Mouse (Mus musculus): ENCODE data around the gene Olfr1263. TPM values are rescaled to one million over a fixed set of nuclear protein-coding genes. Genes with fewer than 3 reads are reported as not detected.

Gene Olfr1263
- polyA plus RNA-seq (2015; fragmentation: Nextera tagmentation; extraction: Ambion mirVana), result not detected in 2 replicates

GRCm38 (mm10) chr2:90011831-90012230 is at the start of gene Olfr1263:
TSS of gene Olfr1263 (plus strand) at chr2:90012131.
- 44% methylated on average over 2 of the region's 2 CpGs for WGBS (ENCODE audit: insufficient replicate concordance)
- no peaks in the 10 kb centered on the region for H3K4me1 ChIP-seq (replicated peaks)

GRCm38 (mm10) chr2:89974184-89974583 is 37.7 kb upstream of the Olfr1263 start, which contains the start of gene Olfr1260:
TSS of gene Olfr1260 (plus strand) at chr2:89974340.
- Histone ChIP-seq H3K27ac (replicated peaks) (no peak within 1 kb of the TSS), H3K9me3 (replicated peaks) (no peaks in the 10 kb centered on the region), H3K27me3 (no peaks in the 10 kb centered on the region), H3K4me1 (replicated peaks) (no peaks in the 10 kb centered on the region), H3K36me3 (replicated peaks) (no peaks in the 10 kb centered on the region), H3K9ac (no peak within 1 kb of the TSS), H3K4me2 (no peak within 1 kb of the TSS), H3K4me3 (replicated peaks) (no peak within 1 kb of the TSS)
- WGBS (ENCODE audit: insufficient replicate concordance), result 43% methylated on average over 2 of the region's 2 CpGs
- no peak for ATAC-seq (ENCODE audit: insufficient read depth)

More at GRCm38 (mm10) chr2:90011831-90012230, at the start of gene Olfr1263:
- no peak within 1 kb of the TSS for H3K4me3 ChIP-seq (replicated peaks)
- no peak within 1 kb of the TSS for H3K27ac ChIP-seq (replicated peaks)
- no peak within 1 kb of the TSS for H3K4me2 ChIP-seq
- no peaks in the 10 kb centered on the region for H3K36me3 ChIP-seq (replicated peaks)
- no peaks in the 10 kb centered on the region for H3K9me3 ChIP-seq (replicated peaks)
- no peak within 1 kb of the TSS for H3K9ac ChIP-seq
- H3K27me3 ChIP-seq, result no peaks in the 10 kb centered on the region
- ATAC-seq (ENCODE audit: insufficient read depth), result no peak

- no peak overlapping the region for H3K4me3 ChIP-seq (replicated peaks)
- H3K9ac ChIP-seq, result no peak overlapping the region
- H3K4me2 ChIP-seq, result no peak overlapping the region
- 52% methylated on average over 2 of the region's 2 CpGs for WGBS (ENCODE audit: insufficient replicate concordance)
- no peaks in the 10 kb centered on the region for H3K4me1 ChIP-seq (replicated peaks)
- H3K27me3 ChIP-seq, result no peaks in the 10 kb centered on the region
- no peak for ATAC-seq (ENCODE audit: insufficient read depth)
- no peaks in the 10 kb centered on the region for H3K36me3 ChIP-seq (replicated peaks)
- no peak overlapping the region for H3K27ac ChIP-seq (replicated peaks)
- H3K9me3 ChIP-seq (replicated peaks), result no peaks in the 10 kb centered on the region
Measured at GRCm38 (mm10) chr2:89977709-89978108, 34.2 kb upstream of the Olfr1263 start.

- H3K4me1 ChIP-seq (replicated peaks), result no peaks in the 10 kb centered on the region
- no peaks in the 10 kb centered on the region for H3K9me3 ChIP-seq (replicated peaks)
- ATAC-seq (ENCODE audit: insufficient read depth), result no peak
- H3K4me3 ChIP-seq (replicated peaks), result no peak within 1 kb of the TSS
- no peaks in the 10 kb centered on the region for H3K27me3 ChIP-seq
- H3K9ac ChIP-seq, result no peak within 1 kb of the TSS
- H3K4me2 ChIP-seq, result no peak within 1 kb of the TSS
- H3K27ac ChIP-seq (replicated peaks), result no peak within 1 kb of the TSS
- H3K36me3 ChIP-seq (replicated peaks), result no peaks in the 10 kb centered on the region
Measured at GRCm38 (mm10) chr2:89990921-89991320, 21.0 kb upstream of the Olfr1263 start, which contains the start of gene Olfr1261. TSS of gene Olfr1261 (plus strand) at chr2:89991221.

GRCm38 (mm10) chr2:89999845-90000244 is 12.1 kb upstream of the Olfr1263 start, which contains the start of gene Olfr1262:
TSS of gene Olfr1262 (plus strand) at chr2:90000145.
- H3K4me3 ChIP-seq (replicated peaks), result no peak within 1 kb of the TSS
- H3K9ac ChIP-seq, result no peak within 1 kb of the TSS
- no peaks in the 10 kb centered on the region for H3K27me3 ChIP-seq
- ATAC-seq (ENCODE audit: insufficient read depth), result no peak
- H3K4me2 ChIP-seq, result no peak within 1 kb of the TSS
- H3K36me3 ChIP-seq (replicated peaks), result no peaks in the 10 kb centered on the region
- H3K4me1 ChIP-seq (replicated peaks), result no peaks in the 10 kb centered on the region
- H3K27ac ChIP-seq (replicated peaks), result no peak within 1 kb of the TSS
- H3K9me3 ChIP-seq (replicated peaks), result no peaks in the 10 kb centered on the region

GRCm38 (mm10) chr2:90025477-90025876 is 13.5 kb downstream of the Olfr1263 start, which contains the start of gene Olfr1264:
TSS of gene Olfr1264 (minus strand) at chr2:90025577.
- Histone ChIP-seq H3K4me3 (replicated peaks) (no peak within 1 kb of the TSS), H3K27me3 (no peaks in the 10 kb centered on the region), H3K27ac (replicated peaks) (no peak within 1 kb of the TSS), H3K4me2 (no peak within 1 kb of the TSS), H3K36me3 (replicated peaks) (no peaks in the 10 kb centered on the region), H3K9me3 (replicated peaks) (no peaks in the 10 kb centered on the region), H3K4me1 (replicated peaks) (no peaks in the 10 kb centered on the region), H3K9ac (no peak within 1 kb of the TSS)
- ATAC-seq (ENCODE audit: insufficient read depth), result no peak
- WGBS (ENCODE audit: insufficient replicate concordance), result 51% methylated on average over 2 of the region's 2 CpGs

- no peak within 1 kb of the TSS for H3K4me2 ChIP-seq
- no peak within 1 kb of the TSS for H3K27ac ChIP-seq (replicated peaks)
- ATAC-seq (ENCODE audit: insufficient read depth), result no peak
- H3K27me3 ChIP-seq, result no peaks in the 10 kb centered on the region
- no peaks in the 10 kb centered on the region for H3K4me1 ChIP-seq (replicated peaks)
- no peak within 1 kb of the TSS for H3K4me3 ChIP-seq (replicated peaks)
- H3K36me3 ChIP-seq (replicated peaks), result no peaks in the 10 kb centered on the region
- H3K9me3 ChIP-seq (replicated peaks), result no peaks in the 10 kb centered on the region
- H3K9ac ChIP-seq, result no peak within 1 kb of the TSS
Measured at GRCm38 (mm10) chr2:90035037-90035436, 23.1 kb downstream of the Olfr1263 start, which contains the start of gene Olfr1265. TSS of gene Olfr1265 (plus strand) at chr2:90035337.

GRCm38 (mm10) chr2:90063494-90063893 is 51.6 kb downstream of the Olfr1263 start, which contains the start of gene Olfr140:
TSS of gene Olfr140 (minus strand) at chr2:90063594.
- no peaks in the 10 kb centered on the region for H3K27me3 ChIP-seq
- H3K9ac ChIP-seq, result no peak within 1 kb of the TSS
- H3K4me2 ChIP-seq, result no peak within 1 kb of the TSS
- H3K36me3 ChIP-seq (replicated peaks), result no peaks in the 10 kb centered on the region
- no peak for ATAC-seq (ENCODE audit: insufficient read depth)
- no peaks in the 10 kb centered on the region for H3K9me3 ChIP-seq (replicated peaks)
- H3K4me3 ChIP-seq (replicated peaks), result no peak within 1 kb of the TSS
- no peak within 1 kb of the TSS for H3K27ac ChIP-seq (replicated peaks)
- H3K4me1 ChIP-seq (replicated peaks), result no peaks in the 10 kb centered on the region

Other genes starting within 250 kb of the Olfr1263 start
- not detected in 2 replicates for gene Olfr1254, start 218.5 kb upstream of the Olfr1263 start, polyA plus RNA-seq (2015; fragmentation: Nextera tagmentation; extraction: Ambion mirVana)
- gene Olfr1255, start 200.1 kb upstream of the Olfr1263 start, polyA plus RNA-seq (2015; fragmentation: Nextera tagmentation; extraction: Ambion mirVana), result not detected in 2 replicates
- not detected in 2 replicates for gene Olfr1256, start 170.6 kb upstream of the Olfr1263 start, polyA plus RNA-seq (2015; fragmentation: Nextera tagmentation; extraction: Ambion mirVana)
- gene Olfr48, start 163.9 kb upstream of the Olfr1263 start, polyA plus RNA-seq (2015; fragmentation: Nextera tagmentation; extraction: Ambion mirVana), result not detected in 2 replicates
- not detected in 2 replicates for gene Olfr1257, start 133.7 kb upstream of the Olfr1263 start, polyA plus RNA-seq (2015; fragmentation: Nextera tagmentation; extraction: Ambion mirVana)
- gene Olfr1258, start 84.8 kb upstream of the Olfr1263 start, polyA plus RNA-seq (2015; fragmentation: Nextera tagmentation; extraction: Ambion mirVana), result not detected in 2 replicates
- not detected in 2 replicates for gene Olfr1259, start 63.5 kb upstream of the Olfr1263 start, polyA plus RNA-seq (2015; fragmentation: Nextera tagmentation; extraction: Ambion mirVana)
- gene Olfr1260, start 37.8 kb upstream of the Olfr1263 start, polyA plus RNA-seq (2015; fragmentation: Nextera tagmentation; extraction: Ambion mirVana), result not detected in 2 replicates
- gene Olfr1261, start 20.9 kb upstream of the Olfr1263 start, polyA plus RNA-seq (2015; fragmentation: Nextera tagmentation; extraction: Ambion mirVana), result not detected in 2 replicates
- gene Olfr1262, start 12.0 kb upstream of the Olfr1263 start, polyA plus RNA-seq (2015; fragmentation: Nextera tagmentation; extraction: Ambion mirVana), result not detected in 2 replicates
- gene Olfr1264, start 13.4 kb downstream of the Olfr1263 start, polyA plus RNA-seq (2015; fragmentation: Nextera tagmentation; extraction: Ambion mirVana), result not detected in 2 replicates
- not detected in 2 replicates for gene Olfr1265, start 23.2 kb downstream of the Olfr1263 start, polyA plus RNA-seq (2015; fragmentation: Nextera tagmentation; extraction: Ambion mirVana)
- not detected in 2 replicates for gene Olfr140, start 51.5 kb downstream of the Olfr1263 start, polyA plus RNA-seq (2015; fragmentation: Nextera tagmentation; extraction: Ambion mirVana)
- gene Olfr1269, start 109.3 kb downstream of the Olfr1263 start, polyA plus RNA-seq (2015; fragmentation: Nextera tagmentation; extraction: Ambion mirVana), result not detected in 2 replicates
- gene Olfr32, start 130.2 kb downstream of the Olfr1263 start, polyA plus RNA-seq (2015; fragmentation: Nextera tagmentation; extraction: Ambion mirVana), result not detected in 2 replicates
- not detected in 2 replicates for gene Olfr1270, start 141.0 kb downstream of the Olfr1263 start, polyA plus RNA-seq (2015; fragmentation: Nextera tagmentation; extraction: Ambion mirVana)
- not detected in 2 replicates for gene Olfr1506, start 212.4 kb downstream of the Olfr1263 start, polyA plus RNA-seq (2015; fragmentation: Nextera tagmentation; extraction: Ambion mirVana)
- not detected in 2 replicates for gene Olfr142, start 245.5 kb downstream of the Olfr1263 start, polyA plus RNA-seq (2015; fragmentation: Nextera tagmentation; extraction: Ambion mirVana)